Mouse (Mus musculus) MEL (cell line): Measurements from ENCODE around the gene Fahd1. TPM values are rescaled to one million over a fixed set of nuclear protein-coding genes. Genes with fewer than 3 reads are reported as not detected.

Experiments
- DNase-seq: peaks from one replicate; pipeline ENCODE4 v3.0.0; 2011; ENCODE audit warnings: low read depth, low spot score
- H3K27ac ChIP-seq: 2 replicates; pipeline ENCODE4 v1.5.1; 2012; ENCODE audit warnings: low read depth, mild to moderate bottlenecking, control low read depth, low read length, moderate library complexity; ENCODE audit not compliant: control insufficient read depth
- H3K27me3 ChIP-seq, 2 experiments: fragments of 150-350 bp in 1 of 2; sonication (generic) in 1 of 2; 2 replicates each; pipeline ENCODE4 v1.6.1; 2012; ENCODE audit warnings: low read length in 2 of 2, mild to moderate bottlenecking in 2 of 2, improper control_type of control experiment in 1 of 2, moderate library complexity in 1 of 2; ENCODE audit not compliant: insufficient read depth in 2 of 2, control insufficient read depth in 1 of 2
- H3K36me3 ChIP-seq, 2 experiments: 2 replicates each; pipeline ENCODE4 v1.6.1; 2012 to 2014; ENCODE audit warnings: low read length in 2 of 2, improper control_type of control experiment in 1 of 2, inconsistent platforms in 1 of 2, mild to moderate bottlenecking in 1 of 2; ENCODE audit not compliant: insufficient read depth in 2 of 2, control insufficient read depth in 1 of 2
- H3K4me1 ChIP-seq, 2 experiments: fragments of 150-350 bp in 1 of 2; sonication (generic) in 1 of 2; 2 replicates each; pipeline ENCODE4 v1.6.1; 2012; ENCODE audit warnings: low read length in 2 of 2, improper control_type of control experiment in 1 of 2, mild to moderate bottlenecking in 1 of 2; ENCODE audit not compliant: insufficient read depth in 2 of 2, control insufficient read depth in 1 of 2
- H3K4me3 ChIP-seq, 2 experiments: fragments of 150-350 bp in 1 of 2; sonication (generic) in 1 of 2; 2 replicates each; pipeline ENCODE4 v1.5.1; 2012; ENCODE audit warnings: low read depth in 2 of 2, low read length in 2 of 2, mild to moderate bottlenecking in 2 of 2, moderate library complexity in 2 of 2, control low read depth in 1 of 2, improper control_type of control experiment in 1 of 2; ENCODE audit not compliant: control insufficient read depth in 1 of 2, insufficient read depth in 1 of 2
- H3K79me2 ChIP-seq: 2 replicates; pipeline ENCODE4 v1.6.1; 2012; ENCODE audit warnings: mild to moderate bottlenecking, low read length, moderate library complexity; ENCODE audit not compliant: control insufficient read depth, poor library complexity, insufficient read depth
- H3K9ac ChIP-seq: 2 replicates; pipeline ENCODE4 v1.6.1; 2012; ENCODE audit warnings: low read depth, mild to moderate bottlenecking, control low read depth, low read length, moderate library complexity; ENCODE audit not compliant: control insufficient read depth, poor library complexity, severe bottlenecking
- H3K9me3 ChIP-seq: fragments of 150-350 bp; sonication (generic); replicated peaks from 2 replicates; pipeline ENCODE4 v1.6.1; 2012; ENCODE audit warnings: mild to moderate bottlenecking, low read length, improper control_type of control experiment, moderate library complexity; ENCODE audit not compliant: insufficient read depth
- BHLHE40 ChIP-seq: IDR thresholded peaks from 2 replicates; pipeline ENCODE4 v1.6.1; 2012; ENCODE audit warnings: low read depth, mild to moderate bottlenecking, inconsistent platforms, low read length, improper control_type of control experiment, borderline replicate concordance
- CHD1 ChIP-seq: IDR thresholded peaks from 2 replicates; pipeline ENCODE4 v1.6.1; 2012; ENCODE audit warnings: low read depth, mild to moderate bottlenecking, inconsistent platforms, low read length, improper control_type of control experiment
- CHD2 ChIP-seq: IDR thresholded peaks from 2 replicates; pipeline ENCODE4 v1.6.1; 2011; ENCODE audit warnings: low read length, improper control_type of control experiment
- CTCF ChIP-seq, 3 experiments: IDR thresholded peaks in 2 of 3; conservative IDR thresholded peaks in 1 of 3; 2 replicates each; pipeline ENCODE4 v1.5.1; 2011 to 2012; ENCODE audit warnings: low read length in 3 of 3, low read depth in 2 of 3, mild to moderate bottlenecking in 2 of 3, improper control_type of control experiment in 1 of 3, inconsistent platforms in 1 of 3, mixed read lengths in 1 of 3, moderate library complexity in 1 of 3; ENCODE audit not compliant: control insufficient read depth in 1 of 3, insufficient read depth in 1 of 3, poor library complexity in 1 of 3, severe bottlenecking in 1 of 3
- E2F4 ChIP-seq: IDR thresholded peaks from 2 replicates; pipeline ENCODE4 v1.6.1; 2011; ENCODE audit warnings: low read depth, low read length, improper control_type of control experiment, borderline replicate concordance
- EP300 ChIP-seq, 2 experiments: IDR thresholded peaks; 2 replicates each; pipeline ENCODE4 v1.6.1; 2011; ENCODE audit warnings: improper control_type of control experiment in 2 of 2, low read length in 2 of 2, low read depth in 1 of 2, mild to moderate bottlenecking in 1 of 2
- ETS1 ChIP-seq: IDR thresholded peaks from 2 replicates; pipeline ENCODE4 v1.6.1; 2012; ENCODE audit warnings: low read depth, mild to moderate bottlenecking, inconsistent platforms, low read length, improper control_type of control experiment, moderate library complexity
- HCFC1 ChIP-seq: IDR thresholded peaks from 2 replicates; pipeline ENCODE4 v1.6.1; 2012; ENCODE audit warnings: low read depth, mild to moderate bottlenecking, inconsistent platforms, low read length, improper control_type of control experiment, moderate library complexity
- JUND ChIP-seq: IDR thresholded peaks from 2 replicates; pipeline ENCODE4 v1.6.1; 2011; ENCODE audit warnings: low read depth, mild to moderate bottlenecking, improper control_type of control experiment, low read length
- KAT2A ChIP-seq: conservative IDR thresholded peaks from 2 replicates; pipeline ENCODE4 v1.6.1; 2012; ENCODE audit warnings: low read depth, low read length, improper control_type of control experiment, inconsistent platforms
- MAX ChIP-seq: IDR thresholded peaks from 2 replicates; pipeline ENCODE4 v1.6.1; 2011; ENCODE audit warnings: low read length, improper control_type of control experiment
- MAZ ChIP-seq: IDR thresholded peaks from 2 replicates; pipeline ENCODE4 v1.6.1; 2012; ENCODE audit warnings: low read depth, mild to moderate bottlenecking, inconsistent platforms, low read length, improper control_type of control experiment
- MYB ChIP-seq: IDR thresholded peaks from 2 replicates; pipeline ENCODE4 v1.6.1; 2011; ENCODE audit warnings: mild to moderate bottlenecking, low read depth, low read length, improper control_type of control experiment
- NRF1 ChIP-seq: IDR thresholded peaks from 2 replicates; pipeline ENCODE4 v1.6.1; 2014; ENCODE audit warnings: low read depth, mild to moderate bottlenecking, inconsistent platforms, low read length, improper control_type of control experiment, moderate library complexity; ENCODE audit not compliant: poor library complexity, insufficient read depth, severe bottlenecking
- POLR2AphosphoS2 ChIP-seq: IDR thresholded peaks from 2 replicates; pipeline ENCODE4 v1.6.1; 2011; ENCODE audit warnings: low read length, improper control_type of control experiment
- RCOR1 ChIP-seq: IDR thresholded peaks from 2 replicates; pipeline ENCODE4 v1.6.1; 2012; ENCODE audit warnings: low read depth, mild to moderate bottlenecking, inconsistent platforms, low read length, improper control_type of control experiment
- SIN3A ChIP-seq: IDR thresholded peaks from 2 replicates; pipeline ENCODE4 v1.6.1; 2012; ENCODE audit warnings: low read length, improper control_type of control experiment, inconsistent platforms
- SMC3 ChIP-seq: IDR thresholded peaks from 2 replicates; pipeline ENCODE4 v1.6.1; 2011; ENCODE audit warnings: low read depth, low read length, improper control_type of control experiment
- TAL1 ChIP-seq: IDR thresholded peaks from 2 replicates; pipeline ENCODE4 v1.6.1; 2012; ENCODE audit warnings: mild to moderate bottlenecking, inconsistent platforms, low read length, moderate library complexity, mixed read lengths
- TCF12 ChIP-seq: IDR thresholded peaks from 2 replicates; pipeline ENCODE4 v1.6.1; 2014; ENCODE audit warnings: low read depth, mild to moderate bottlenecking, inconsistent platforms, low read length, improper control_type of control experiment, moderate library complexity
- UBTF ChIP-seq: IDR thresholded peaks from 2 replicates; pipeline ENCODE4 v1.6.1; 2012; ENCODE audit warnings: low read depth, mild to moderate bottlenecking, inconsistent platforms, low read length, improper control_type of control experiment, moderate library complexity, borderline replicate concordance; ENCODE audit not compliant: insufficient read depth
- USF1 ChIP-seq: IDR thresholded peaks from 2 replicates; pipeline ENCODE4 v1.6.1; 2014; ENCODE audit warnings: low read depth, mild to moderate bottlenecking, inconsistent platforms, low read length, improper control_type of control experiment, moderate library complexity
- ZC3H11A ChIP-seq: IDR thresholded peaks from 2 replicates; pipeline ENCODE4 v1.6.1; 2012; ENCODE audit warnings: low read depth, mild to moderate bottlenecking, inconsistent platforms, low read length, improper control_type of control experiment
- ZKSCAN1 ChIP-seq: IDR thresholded peaks from 2 replicates; pipeline ENCODE4 v1.6.1; 2012; ENCODE audit warnings: low read depth, mild to moderate bottlenecking, inconsistent platforms, low read length, improper control_type of control experiment, moderate library complexity
- ZMIZ1 ChIP-seq: IDR thresholded peaks from 2 replicates; pipeline ENCODE4 v1.6.1; 2012; ENCODE audit warnings: low read depth, mild to moderate bottlenecking, inconsistent platforms, low read length, improper control_type of control experiment, moderate library complexity
- polyA plus RNA-seq, 2 experiments: library from polyadenylated mRNA; stranded (reverse) in 1 of 2; unstranded in 1 of 2; fragments of >175 nt in 1 of 2; fragments of >200 nt in 1 of 2; gene quantifications; 2 replicates each; pipeline versions ENCODE4 v1.2.1 to v1.2.4; 2012; ENCODE audit warnings: low replicate concordance in 2 of 2, low read depth in 1 of 2; ENCODE audit not compliant: insufficient read length in 2 of 2, insufficient read depth in 1 of 2, missing spikeins in 1 of 2
- total RNA-seq: library from RNA; depleted of rRNA; stranded (reverse); fragments of 300-350 nt; gene quantifications from 2 replicates; pipeline ENCODE4 v1.2.3, GENCODE M21; 2012

Fahd1 gene
- total and polyA plus RNA-seq, 3 experiments, result 2.7 to 4.7 TPM; not detected in 1

GRCm38 (mm10) chr17:24851381-24852125 lies 1.4 kb upstream of the Fahd1 start:
- peak; percentile 34 for DNase-seq
- Histone ChIP-seq H3K9ac (peak overlapping the region; percentile 78), H3K27ac (no peak overlapping the region), H3K79me2 (peaks cover 3% of the 10 kb centered on the region; the same call in 1 of the 2 replicates), H3K4me1 (peaks cover 0 to 15% of the 10 kb centered on the region in 2 experiments; a peak in 2 of 4 replicates)
- TF ChIP-seq USF1, result no peak
- TF ChIP-seq UBTF, result no peak
- TF ChIP-seq EP300 (IDR thresholded peaks at IDR 0.05; ENCODE audit: low read depth in 1 of 2, low read length in 2 of 2), result no peak
- no peak for TF ChIP-seq ZMIZ1
- no peak for TF ChIP-seq E2F4
- TF ChIP-seq ZC3H11A, result no peak
- no peak for TF ChIP-seq MYB
- TF ChIP-seq NRF1, result no peak
- TF ChIP-seq CHD2, result no peak
- no peak for TF ChIP-seq BHLHE40
- no peak for TF ChIP-seq TCF12
- no peak for TF ChIP-seq POLR2AphosphoS2
- TF ChIP-seq, all 39 proteins: peak for 0
- Histone ChIP-seq H3K4me3 (peak overlapping the region; percentile 84 to 88), H3K9me3 (no peaks in the 10 kb centered on the region), H3K36me3 (peaks cover 0 to 13% of the 10 kb centered on the region in 2 experiments; a peak in 2 of 4 replicates), H3K27me3 (no peaks in the 10 kb centered on the region)

DNA sequence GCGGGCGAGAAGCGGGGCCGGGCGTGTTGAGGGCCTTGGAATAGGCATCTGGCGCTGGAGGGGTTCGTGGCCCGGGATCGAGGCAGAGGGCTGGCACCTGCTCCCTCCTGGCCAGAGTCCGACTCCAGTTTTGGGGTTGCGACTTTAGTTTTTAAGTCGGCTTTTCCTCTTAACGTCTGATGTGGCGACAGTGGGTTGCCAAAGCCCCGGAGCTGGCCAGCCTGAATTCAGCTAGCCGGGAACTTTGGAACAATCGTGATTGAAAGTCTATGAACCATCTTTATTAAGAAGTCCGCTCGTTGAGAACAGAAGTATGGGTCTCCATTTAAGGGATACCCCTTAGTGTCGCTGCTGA lies 586 bp upstream of the Fahd1 start:
- DNase-seq, result no peak
- TF ChIP-seq ZC3H11A (no peak), MYB (no peak)
- H3K9me3 ChIP-seq, result no peaks in the 10 kb centered on the region
- peaks cover 3% of the 10 kb centered on the region; the same call in 1 of the 2 replicates for H3K79me2 ChIP-seq
- H3K27ac ChIP-seq, result no peak overlapping the region
- H3K4me3 ChIP-seq, result peak overlapping the region; percentile 84 to 88
- no peaks in the 10 kb centered on the region for H3K27me3 ChIP-seq
- H3K9ac ChIP-seq, result peak overlapping the region; percentile 78
- H3K4me1 ChIP-seq, result peaks cover 0 to 15% of the 10 kb centered on the region in 2 experiments; a peak in 2 of 4 replicates
- peaks cover 0 to 13% of the 10 kb centered on the region in 2 experiments; a peak in 2 of 4 replicates for H3K36me3 ChIP-seq

- peaks cover 0 to 13% of the 10 kb centered on the region in 2 experiments; a peak in 2 of 4 replicates for H3K36me3 ChIP-seq
- no peaks in the 10 kb centered on the region for H3K27me3 ChIP-seq
- peak overlapping the region; percentile 67 for H3K9ac ChIP-seq
- peaks cover 3% of the 10 kb centered on the region; the same call in 1 of the 2 replicates for H3K79me2 ChIP-seq
- H3K4me3 ChIP-seq, result peak overlapping the region; percentile 64 to 81
- peak overlapping the region; percentile 63 for H3K27ac ChIP-seq
- no peak for DNase-seq
- H3K9me3 ChIP-seq, result no peaks in the 10 kb centered on the region
- H3K4me1 ChIP-seq, result peaks cover 0 to 15% of the 10 kb centered on the region in 2 experiments; a peak in 2 of 4 replicates
- TF ChIP-seq MYB, result no peak
- peak; percentile 73 for TF ChIP-seq MAX
- no peak for TF ChIP-seq ETS1
- TF ChIP-seq RCOR1, result no peak
- no peak for TF ChIP-seq EP300 (IDR thresholded peaks at IDR 0.05; ENCODE audit: low read depth in 1 of 2, low read length in 2 of 2)
- TF ChIP-seq MAZ, result 0 out of 2 replicates have a peak, but pooled peaks have one; percentile 67
- TF ChIP-seq HCFC1, result peak; percentile 72; the same call in 1 of the 2 replicates
- no peak for TF ChIP-seq SMC3
- TF ChIP-seq ZMIZ1, result 0 out of 2 replicates have a peak, but pooled peaks have one; percentile 52
- TF ChIP-seq TAL1, result no peak
- 0 out of 2 replicates have a peak, but pooled peaks have one; percentile 53 for TF ChIP-seq CHD1
- TF ChIP-seq KAT2A, result no peak
- 0 out of 6 replicates have a peak, but pooled peaks of 1 of the 3 experiments have one; percentile 11 for TF ChIP-seq CTCF (IDR thresholded peaks at IDR 0.05 in 2 of 3, conservative IDR thresholded peaks at IDR 0.05 in 1 of 3; ENCODE audit: control insufficient read depth in 1 of 3, insufficient read depth in 1 of 3, low read depth in 2 of 3, low read length in 3 of 3, poor library complexity in 1 of 3, severe bottlenecking in 1 of 3)
- no peak for TF ChIP-seq ZKSCAN1
- TF ChIP-seq JUND, result no peak
- peak; percentile 80 for TF ChIP-seq SIN3A
These were observed 465 bp downstream of the Fahd1 start for GRCm38 (mm10) chr17:24849733-24850064.
